Mouse (Mus musculus) olfactory bulb, adult 2 months (tissue): ENCODE measurements around the gene Mc1r.

Experiments
- CTCF ChIP-seq: fragments of 200-500 bp; IDR thresholded peaks from 2 replicates; pipeline ENCODE4 v1.5.1; 2012; ENCODE audit warnings: low read depth, mild to moderate bottlenecking, low read length, moderate library complexity; ENCODE audit not compliant: insufficient read depth
- POLR2A ChIP-seq: fragments of 200-500 bp; IDR thresholded peaks from 2 replicates; pipeline ENCODE4 v1.6.1; 2012; ENCODE audit warnings: mild to moderate bottlenecking, low read depth, low read length, moderate library complexity; ENCODE audit not compliant: insufficient read depth

DNA sequence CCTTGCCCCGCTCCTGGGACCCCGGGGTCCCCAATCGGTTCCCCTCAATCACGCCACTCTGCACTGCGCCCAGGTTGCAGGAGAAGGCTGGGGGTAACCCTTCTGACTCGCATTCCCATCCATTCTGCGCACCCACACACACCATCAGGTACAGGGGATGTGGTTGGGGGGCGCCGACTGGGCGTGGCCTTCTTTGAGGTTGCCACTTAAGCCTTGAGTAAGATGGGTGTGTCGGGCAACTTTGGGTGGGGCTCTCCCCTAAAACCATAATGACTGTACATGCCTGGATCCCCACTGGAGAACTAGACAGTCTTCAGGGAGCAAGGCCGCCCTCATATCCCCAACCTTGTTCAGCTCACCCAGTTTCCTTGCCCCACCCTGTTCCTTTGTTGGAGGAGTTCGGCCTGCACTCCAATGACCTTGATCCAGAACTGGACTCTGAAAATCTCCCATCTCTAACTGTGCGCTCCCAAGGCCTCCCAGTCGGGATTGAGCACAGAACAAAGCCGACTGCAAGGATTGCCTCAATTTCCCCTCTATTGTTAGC, 4.9 kb downstream of the Mc1r start:
- no peak for TF ChIP-seq POLR2A
- no peak for TF ChIP-seq CTCF
